Mouse (Mus musculus) megakaryocyte, adult 5-6 weeks (primary cell): ENCODE data around the gene Igfbp4. TPM values are rescaled to one million over a fixed set of nuclear protein-coding genes. Genes with fewer than 3 reads are reported as not detected.

Experiments used
- ATAC-seq: 2 replicates; pipeline ENCODE4 v1.8.0; 2016; ENCODE audit warnings: mild to moderate bottlenecking, inconsistent platforms; ENCODE audit not compliant: poor library complexity, severe bottlenecking
- total RNA-seq, 2 experiments: library from RNA; stranded (forward) in 1 of 2; stranded (reverse) in 1 of 2; fragments of 153-499, 151-499 nt in 1 of 2; fragments of 221-1000, 200-1000 nt in 1 of 2; gene quantifications; 2 replicates each; pipeline versions ENCODE4 v1.2.3 to v1.2.4; 2015 to 2017

The Igfbp4 gene
- total RNA-seq, 2 experiments from 2014 or later, result 17.3 to 31.3 TPM

DNA sequence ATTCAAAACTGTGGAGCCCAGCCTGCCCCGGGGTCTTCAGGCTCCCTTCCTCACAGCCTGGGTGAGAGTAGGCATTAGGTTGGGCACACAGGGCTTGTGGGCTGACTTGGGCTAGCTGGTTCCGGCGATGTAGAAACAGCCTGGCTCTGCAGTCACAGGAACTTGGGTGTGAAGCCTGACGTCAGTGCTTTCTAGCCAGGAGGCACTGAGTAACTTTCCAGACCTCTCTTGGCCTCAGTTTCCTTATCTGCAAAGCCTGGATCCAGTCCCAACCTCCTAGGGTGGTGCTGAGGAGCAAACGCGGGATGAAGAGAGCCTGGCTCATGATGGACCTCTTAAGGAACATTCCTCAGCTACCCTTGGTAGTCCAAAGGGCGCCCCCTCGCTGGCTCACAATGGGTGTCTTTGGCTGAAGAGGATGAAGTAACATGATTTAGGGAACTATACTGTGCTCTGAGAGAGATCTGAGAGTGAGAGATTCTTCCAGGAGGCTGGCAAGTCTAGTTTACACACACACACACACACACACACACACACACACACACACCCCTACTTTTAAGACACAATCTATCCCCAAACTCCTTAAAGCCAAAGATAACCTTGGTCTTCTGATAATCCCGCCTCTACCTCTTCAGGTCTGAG is 40.0 kb downstream of the Igfbp4 start:
- peak; percentile 59 for ATAC-seq

DNA sequence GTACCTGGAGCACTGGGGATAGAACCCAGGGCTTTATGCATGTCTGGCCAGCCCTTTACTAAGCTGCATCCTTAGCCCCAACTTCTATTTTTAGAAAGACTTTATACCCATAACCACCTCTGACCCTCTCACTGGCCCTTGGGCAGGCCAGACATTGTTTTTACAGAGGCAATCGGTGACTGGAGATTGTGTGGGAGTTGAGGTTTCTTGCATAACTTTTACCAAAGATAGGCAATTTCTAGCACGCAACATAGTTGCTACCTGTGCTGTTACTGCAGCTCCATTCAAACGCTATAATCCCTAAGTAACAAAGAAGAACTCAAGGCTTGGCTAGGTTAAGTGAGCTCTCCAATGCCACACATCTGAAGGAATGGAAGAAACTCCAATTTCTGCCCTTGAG is 40.5 kb downstream of the Igfbp4 start:
- 0 out of 2 replicates have a peak, but pooled peaks have one; percentile 18 for ATAC-seq

DNA sequence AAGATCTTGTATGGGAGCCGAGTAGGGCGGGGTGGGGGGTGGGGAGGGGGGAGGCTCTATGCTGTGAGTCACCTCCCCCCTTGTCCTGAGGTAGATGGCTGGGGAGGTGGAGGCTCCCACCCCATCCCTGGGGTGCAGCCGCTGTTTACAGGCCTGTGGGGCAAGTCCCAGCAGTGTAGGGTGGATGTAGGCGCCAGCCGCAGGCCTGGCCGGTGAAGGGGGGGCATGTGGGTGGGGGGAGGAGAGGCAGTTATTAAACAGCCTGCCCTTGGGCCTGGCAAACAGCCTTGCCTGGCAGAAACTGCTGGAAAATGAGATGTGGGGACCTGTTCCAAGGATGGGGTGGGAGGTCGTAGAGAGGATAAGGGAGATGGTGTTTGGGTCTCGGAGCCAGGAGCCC is 41.1 kb downstream of the Igfbp4 start:
- no peak for ATAC-seq

DNA sequence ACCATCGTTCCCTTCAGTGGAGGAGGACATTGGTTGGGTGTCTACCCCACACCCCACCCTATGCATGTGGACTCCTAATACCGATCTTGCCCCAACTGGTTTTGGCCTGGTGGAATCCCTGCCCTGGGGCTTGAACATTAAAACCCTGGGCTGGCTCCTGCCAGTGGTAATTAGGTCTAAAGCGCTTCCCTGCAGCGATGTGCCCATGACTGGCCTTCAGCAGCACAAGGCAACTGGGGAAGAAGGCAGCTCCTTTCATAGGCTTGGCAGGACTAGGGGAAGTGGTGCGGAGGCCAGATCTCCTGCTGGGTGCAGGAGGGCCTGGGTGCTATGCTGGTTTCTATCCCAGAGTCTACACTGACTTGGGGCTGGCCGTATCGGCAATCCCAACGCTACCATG is 42.5 kb downstream of the Igfbp4 start:
- ATAC-seq, result no peak

DNA sequence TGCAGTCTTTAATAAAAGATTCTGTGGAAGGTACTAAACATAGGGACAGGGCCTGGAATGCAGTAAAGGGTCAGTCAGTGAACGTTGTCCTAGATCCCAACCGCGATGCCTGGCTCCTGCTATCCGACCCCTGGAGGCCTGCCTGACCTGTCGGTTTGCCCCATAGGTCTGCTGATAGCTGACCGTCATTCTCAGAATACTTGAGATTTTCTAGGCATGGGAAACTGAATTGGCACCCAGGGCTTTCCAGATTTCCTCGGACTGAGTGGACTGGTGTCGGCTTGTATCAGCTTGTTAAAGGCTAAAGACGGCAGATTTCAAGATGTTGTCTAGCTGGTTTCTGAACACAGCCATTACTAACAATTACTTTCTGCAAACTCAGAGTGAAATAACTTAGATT is 43.3 kb downstream of the Igfbp4 start:
- ATAC-seq, result no peak

DNA sequence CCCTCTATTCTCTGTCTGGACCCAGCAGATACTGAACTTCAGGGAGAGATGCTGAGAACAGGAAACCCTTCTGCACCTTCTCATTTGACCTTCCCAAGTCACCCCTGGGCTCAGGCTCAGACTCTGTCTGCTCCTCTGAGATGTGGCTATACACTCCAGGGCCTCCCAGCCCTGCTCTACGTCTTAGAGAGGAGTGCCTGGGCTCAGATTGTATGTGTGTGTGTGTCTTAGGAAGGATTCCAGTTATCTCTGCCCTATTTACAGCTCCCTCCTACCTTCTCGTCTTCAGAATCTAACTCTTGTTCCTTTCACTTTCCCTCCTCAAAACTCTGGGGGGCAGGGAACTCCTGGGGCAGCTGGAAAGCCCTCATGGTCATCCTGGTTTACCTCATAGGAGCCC is 47.4 kb downstream of the Igfbp4 start:
- no peak for ATAC-seq

DNA sequence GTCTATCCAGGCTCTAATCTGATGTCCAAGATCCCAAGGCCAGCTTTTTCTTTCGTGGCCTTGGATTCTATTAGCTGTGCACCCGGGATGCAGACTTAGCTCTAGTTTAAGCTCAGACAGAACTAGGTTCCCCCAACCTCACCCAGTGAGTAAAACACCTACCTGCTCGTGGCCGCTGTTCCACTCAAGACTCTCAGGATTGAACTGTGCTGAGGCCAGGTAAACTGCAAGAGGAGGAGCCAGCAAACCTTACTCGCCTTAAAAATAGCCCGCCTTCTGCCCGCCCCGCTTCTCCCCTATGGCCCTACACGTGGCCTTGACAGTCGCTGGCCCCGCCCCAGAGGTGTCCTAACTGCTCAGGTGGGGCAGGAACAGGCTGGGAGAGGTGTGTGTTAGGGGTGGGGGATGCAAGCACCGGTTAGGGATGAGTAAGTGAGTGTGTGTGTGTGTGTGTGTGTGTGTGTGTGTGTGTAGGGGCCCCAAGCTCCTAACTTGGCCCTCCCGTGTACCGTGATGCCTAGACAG is 48.1 kb downstream of the Igfbp4 start, which contains the start of gene Tns4:
Tns4 (minus strand) TSS at position 230 of the 525 bp plus-strand sequence.
- ATAC-seq, result no peak

DNA sequence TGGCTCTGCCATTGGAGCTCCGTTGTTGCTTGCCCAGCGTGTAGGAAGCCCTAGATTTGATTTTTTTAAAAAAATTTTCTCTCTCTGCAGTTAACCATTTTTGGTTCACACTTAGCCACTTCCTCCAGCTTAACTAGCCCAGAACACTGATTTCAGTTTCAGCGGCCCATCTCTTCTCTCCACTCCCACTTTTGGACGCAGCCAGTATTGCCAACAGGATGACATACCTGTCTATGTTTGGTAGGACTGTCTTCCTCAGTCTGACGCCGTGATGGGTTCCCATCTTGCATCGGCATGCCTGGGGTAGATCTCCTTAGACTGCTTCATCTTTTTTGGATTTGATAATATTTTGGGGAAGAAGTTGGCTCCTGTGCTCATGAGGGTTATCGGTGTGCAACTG is 49.3 kb downstream of the Igfbp4 start:
- no peak for ATAC-seq

DNA sequence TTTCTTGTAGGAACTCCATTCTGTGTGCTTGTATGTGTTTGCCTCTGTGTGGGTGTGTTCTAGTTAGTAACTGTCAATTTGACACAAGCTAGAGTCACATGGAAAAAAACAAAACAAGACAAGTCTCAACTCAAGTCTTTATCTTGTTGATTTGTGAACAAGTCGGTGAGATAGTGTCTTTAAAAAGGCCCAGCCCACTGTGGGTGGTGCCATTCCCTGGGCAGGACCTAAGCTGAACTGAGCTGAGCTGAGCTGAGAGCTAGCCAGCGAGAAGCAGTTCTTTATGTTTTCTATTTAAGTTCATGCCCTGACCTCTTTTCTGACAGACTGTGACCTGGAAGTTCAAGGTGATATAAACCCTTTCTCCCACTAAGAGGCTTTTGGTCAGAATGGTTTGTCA is 50.6 kb downstream of the Igfbp4 start:
- ATAC-seq, result no peak

DNA sequence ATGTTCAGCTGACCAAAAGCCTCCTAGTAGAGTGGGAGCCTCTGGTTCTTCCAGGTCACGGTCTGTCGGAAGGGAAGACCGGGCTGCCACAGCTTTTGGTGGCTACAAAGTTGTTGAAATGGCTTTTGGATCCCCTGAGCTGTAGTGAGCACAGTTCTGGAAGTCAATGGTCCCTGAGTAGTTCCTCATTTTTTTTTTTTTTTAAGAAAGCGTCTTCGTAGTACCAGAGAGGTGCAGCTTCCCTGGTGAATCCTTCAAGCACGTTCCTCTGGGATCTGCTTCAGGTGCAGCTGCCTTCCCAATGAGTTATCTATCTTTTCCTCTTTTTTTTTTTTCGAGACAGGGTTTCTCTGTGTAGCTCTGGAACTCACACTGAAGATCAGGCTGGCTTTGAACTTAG is 52.7 kb downstream of the Igfbp4 start:
- ATAC-seq, result no peak

DNA sequence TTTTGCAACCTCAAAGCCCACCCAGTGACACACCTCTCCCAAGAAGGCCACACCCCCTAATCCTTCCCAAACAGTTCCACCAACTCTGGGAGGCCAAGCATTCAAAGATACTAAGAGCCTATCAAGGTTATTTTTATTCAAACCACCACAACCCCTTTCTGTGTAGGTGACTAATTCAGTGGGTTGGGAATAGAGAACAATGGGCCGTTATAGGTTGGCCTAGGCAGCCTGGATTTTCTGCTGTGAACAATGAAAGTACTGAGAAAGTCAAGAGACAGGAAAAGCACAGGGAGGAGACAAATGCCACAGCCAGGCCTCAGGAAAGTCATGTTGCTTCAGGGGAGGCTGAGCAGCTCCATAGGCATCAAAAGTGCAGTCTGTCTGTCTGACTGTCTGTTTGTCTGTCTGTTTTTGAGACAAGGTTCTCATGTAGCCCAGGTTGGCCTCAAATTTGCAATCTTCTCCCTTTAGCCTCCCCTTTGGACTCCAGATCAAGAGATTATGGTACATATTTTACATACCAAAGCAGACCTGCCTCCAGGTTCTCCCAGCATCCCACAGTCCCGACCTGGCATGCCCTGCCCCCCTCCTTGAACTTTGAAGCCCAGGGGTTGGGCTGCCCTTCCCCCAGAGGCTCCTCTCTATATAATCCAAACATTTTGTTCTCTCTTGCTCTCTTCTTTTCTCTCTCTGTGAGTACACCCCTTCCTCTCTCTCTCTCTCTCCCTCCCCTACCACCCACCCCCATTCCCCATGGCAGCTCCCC is 54.0 kb downstream of the Igfbp4 start:
- no peak for ATAC-seq

DNA sequence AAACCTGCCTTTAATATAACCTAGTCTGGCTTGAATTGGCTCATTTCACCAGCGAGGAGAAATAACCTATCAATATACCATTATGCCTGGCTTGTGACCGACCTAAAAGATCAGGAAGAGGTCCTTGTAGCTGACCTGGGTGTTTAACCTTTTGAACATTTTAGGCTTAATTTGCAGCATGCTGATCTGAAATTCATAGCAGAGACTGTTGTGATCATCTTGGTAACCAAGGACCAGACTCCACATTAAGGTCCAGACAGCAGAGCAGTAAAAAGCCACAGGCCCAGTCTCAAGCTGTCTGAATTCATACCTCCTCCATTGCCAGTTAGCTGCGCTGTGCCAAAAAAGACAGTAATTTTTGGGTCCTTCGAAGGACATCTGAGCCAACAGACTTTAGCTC is 54.7 kb downstream of the Igfbp4 start:
- no peak for ATAC-seq

DNA sequence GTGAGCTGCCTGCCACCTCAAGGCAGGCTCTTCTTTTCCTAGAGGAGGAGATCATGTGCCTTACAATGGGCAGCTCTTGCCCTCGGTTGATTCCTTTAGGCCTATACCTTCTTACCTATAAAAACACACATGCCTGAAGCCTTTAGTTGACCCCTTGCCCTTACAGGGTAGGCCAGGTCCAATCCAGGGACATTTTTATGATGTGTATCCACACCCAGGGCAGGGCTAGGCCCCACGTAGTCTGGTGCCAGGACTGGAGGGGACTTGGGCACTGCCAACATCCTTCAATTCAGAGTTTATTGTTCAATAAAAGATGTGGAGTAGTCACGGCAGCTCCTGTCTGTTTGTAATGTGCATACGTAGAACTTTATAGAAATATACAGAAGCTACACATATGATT is 55.4 kb downstream of the Igfbp4 start:
- ATAC-seq, result no peak

DNA sequence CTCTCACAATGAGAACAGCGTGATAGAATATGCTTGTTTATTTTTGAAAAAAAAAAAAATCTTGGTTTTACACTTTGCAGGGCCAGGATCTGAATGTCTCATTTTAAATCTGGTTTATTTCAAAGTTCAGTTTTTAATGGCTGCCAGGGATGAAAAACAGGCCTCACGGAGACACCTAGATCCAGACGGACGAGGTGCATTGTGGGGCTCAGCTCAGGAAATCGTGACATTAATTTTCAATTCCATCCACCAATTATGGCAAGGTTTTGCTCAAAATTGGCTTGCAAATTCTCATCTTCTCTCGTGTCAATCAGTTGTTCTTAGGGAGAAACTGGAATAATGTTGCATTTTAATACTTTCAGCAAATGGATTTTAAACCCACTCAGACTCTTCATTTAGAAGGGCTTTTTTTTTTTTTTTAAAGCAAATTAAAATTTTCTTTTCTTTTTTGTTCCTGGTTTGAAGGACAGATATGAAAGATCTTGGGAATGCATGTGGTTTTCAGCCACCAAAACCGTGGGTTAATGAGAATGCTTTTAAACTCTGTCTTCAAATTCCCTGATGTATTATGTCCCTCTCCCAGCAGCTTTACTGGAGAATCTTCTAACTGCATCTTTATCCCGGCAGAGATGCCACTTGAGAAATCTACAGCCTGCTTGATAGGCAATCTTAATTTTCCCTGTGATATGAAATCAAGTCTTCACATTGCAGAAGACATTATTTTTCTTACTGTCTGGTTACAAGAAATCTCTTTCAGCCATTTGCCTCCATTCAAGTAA is 56.1 kb downstream of the Igfbp4 start:
- no peak for ATAC-seq

DNA sequence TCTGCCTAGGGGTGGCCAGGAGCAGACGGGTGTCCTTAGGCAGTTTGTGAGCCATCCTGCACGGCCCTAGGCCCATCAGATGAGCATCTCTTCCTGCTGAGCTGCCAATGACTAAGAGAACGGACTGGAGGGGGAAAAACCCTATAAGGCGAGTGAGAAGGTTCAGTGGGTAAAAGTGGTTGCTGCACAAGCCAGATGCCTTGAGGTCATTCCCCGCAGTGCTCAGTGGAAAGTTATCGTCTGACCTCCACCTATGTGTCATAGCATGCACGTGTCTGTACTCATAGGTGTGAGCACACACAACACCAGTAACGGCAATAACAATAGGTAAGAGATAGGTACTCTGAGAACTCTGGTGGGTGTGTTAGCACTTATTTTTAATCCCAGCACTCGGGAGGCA is 57.9 kb downstream of the Igfbp4 start:
- ATAC-seq, result no peak

DNA sequence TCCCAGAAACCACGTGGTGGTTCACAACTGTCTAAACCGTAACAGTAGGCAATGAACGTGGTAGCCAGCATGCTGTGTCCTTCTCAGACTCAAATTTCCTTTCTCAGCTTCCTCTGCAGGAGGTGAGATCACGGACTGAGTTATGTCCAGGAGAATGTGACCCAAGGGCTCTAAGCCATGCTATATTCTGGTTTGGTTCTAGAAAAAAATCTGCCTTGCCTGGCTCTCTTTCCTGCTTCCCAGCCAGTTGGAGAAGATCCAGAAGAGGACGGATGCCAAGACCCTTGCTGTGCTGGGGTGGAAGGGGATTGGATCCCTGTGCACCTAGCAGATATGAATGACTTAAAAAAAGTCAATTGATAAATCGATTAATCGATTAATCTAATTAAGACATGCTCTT is 58.5 kb downstream of the Igfbp4 start:
- ATAC-seq, result no peak

DNA sequence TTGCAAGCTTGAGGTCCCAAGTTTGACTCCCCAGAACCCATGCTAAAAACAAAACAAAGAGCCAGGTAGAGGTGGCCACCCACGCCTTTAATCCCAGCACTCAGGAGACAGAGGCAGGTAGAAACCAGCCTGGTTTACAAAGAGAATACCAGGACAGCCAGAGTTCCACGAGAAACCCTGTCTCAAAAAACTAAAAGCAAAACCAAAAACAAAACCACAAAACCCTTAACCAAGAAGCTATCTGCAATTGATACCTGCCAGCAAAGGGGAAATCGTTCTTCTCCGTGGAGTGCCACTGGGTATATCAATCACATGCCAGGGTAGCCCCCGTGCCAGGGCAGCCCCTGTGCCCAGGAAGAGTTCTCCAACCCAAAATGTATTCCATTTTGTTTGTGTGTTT is 59.2 kb downstream of the Igfbp4 start:
- no peak for ATAC-seq

DNA sequence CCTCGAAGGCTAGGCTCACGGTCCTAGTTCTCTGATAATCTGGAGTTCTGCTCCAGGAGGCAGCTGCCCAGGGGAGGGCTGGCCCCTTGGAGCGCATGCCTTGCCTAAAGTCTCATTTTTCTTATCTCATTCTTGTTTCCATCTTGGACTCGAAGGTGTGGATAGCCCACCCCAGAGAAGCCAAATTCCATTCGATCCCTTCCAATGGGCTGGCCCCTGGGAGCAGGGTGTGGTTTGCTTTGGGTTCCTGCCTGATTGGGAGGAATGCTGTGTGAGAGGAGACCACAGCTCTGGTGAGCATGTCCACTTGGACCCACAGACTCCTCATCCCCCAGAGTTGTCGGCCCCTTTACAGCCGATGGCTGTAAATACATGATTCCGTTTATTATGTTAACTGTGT is 60.6 kb downstream of the Igfbp4 start:
- ATAC-seq, result no peak

DNA sequence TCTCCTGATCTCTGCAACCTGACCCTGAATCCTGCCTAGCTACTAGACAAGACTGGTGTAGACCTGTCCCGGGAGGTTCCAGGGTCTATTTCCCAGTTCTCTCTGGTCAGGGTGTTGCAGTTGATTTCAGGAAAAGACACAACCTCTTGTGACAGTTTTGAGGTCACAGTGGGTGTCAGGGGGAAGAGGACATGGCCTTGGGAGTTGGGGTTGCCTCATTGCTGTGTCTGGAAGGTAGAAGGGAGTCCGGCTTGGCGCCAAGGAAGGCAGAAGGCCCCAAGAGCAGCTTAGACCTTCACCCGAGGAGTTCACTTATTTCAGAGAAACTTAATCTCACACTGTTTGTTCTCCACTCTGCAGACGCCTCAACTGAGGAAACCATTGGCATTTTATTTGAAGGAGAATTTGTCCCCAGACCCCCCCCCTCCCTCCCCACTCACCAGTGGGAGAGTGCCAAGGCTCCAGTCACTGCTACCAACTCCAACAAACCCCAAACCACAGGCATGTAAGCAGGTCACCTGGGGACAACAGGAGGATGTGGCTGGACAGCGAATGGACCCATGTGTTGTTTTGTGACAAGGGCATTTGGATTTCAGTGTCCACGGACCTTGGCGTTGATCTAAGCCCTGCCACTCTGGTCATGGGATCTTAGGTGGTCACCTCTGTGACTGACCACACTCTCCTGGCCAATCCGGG is 61.7 kb downstream of the Igfbp4 start:
- ATAC-seq, result no peak
